Mouse (Mus musculus) limb, embryonic 12.5 days (tissue): ENCODE measurements around the gene Ndufa10. TPM values are rescaled to one million over a fixed set of nuclear protein-coding genes. Genes with fewer than 3 reads are reported as not detected.

Experiments used
- ATAC-seq: fragments of 200-750 bp; cut with Nextera tagmentation; 2 replicates; pipeline ENCODE4 v1.8.0; 2017; ENCODE audit warnings: low read depth, moderate TSS enrichment; ENCODE audit not compliant: insufficient number of reproducible peaks, insufficient read depth, low FRiP score, low TSS enrichment
- H3K27ac ChIP-seq: fragments of 300-500 bp; sonication (generic); 2 replicates; pipeline ENCODE4 v1.5.1; 2016; ENCODE audit warnings: mild to moderate bottlenecking, moderate library complexity
- H3K27me3 ChIP-seq: fragments of 300-500 bp; sonication (generic); 2 replicates; pipeline ENCODE4 v1.6.1; 2016; ENCODE audit warnings: mild to moderate bottlenecking, moderate library complexity
- H3K36me3 ChIP-seq: fragments of 300-500 bp; sonication (generic); 2 replicates; pipeline ENCODE4 v1.6.1; 2016; ENCODE audit warnings: mild to moderate bottlenecking, moderate library complexity
- H3K4me1 ChIP-seq: fragments of 300-500 bp; sonication (generic); replicated peaks from 2 replicates; pipeline ENCODE4 v1.6.1; 2016
- H3K4me2 ChIP-seq: fragments of 300-500 bp; sonication (generic); 2 replicates; pipeline ENCODE4 v1.6.1; 2016; ENCODE audit warnings: mild to moderate bottlenecking, moderate library complexity
- H3K4me3 ChIP-seq: fragments of 300-500 bp; sonication (generic); replicated peaks from 2 replicates; pipeline ENCODE4 v1.5.1; 2016; ENCODE audit warnings: mild to moderate bottlenecking
- H3K9ac ChIP-seq: fragments of 300-500 bp; sonication (generic); replicated peaks from 2 replicates; pipeline ENCODE4 v1.6.1; 2016; ENCODE audit warnings: mild to moderate bottlenecking, moderate library complexity
- H3K9me3 ChIP-seq: fragments of 300-500 bp; sonication (generic); 2 replicates; pipeline ENCODE4 v1.6.1; 2016; ENCODE audit warnings: mild to moderate bottlenecking, moderate library complexity
- WGBS: fragments of 180-500 bp; shearing (Covaris S2); methylation state at CpG from one replicate; pipeline ENCODE4 v1.1.7; 2016; 5-methylcytosine and 5-hydroxymethylcytosine counted together
- polyA plus RNA-seq: library from polyadenylated mRNA; unstranded; fragments of >200 nt; fragmentation: Nextera tagmentation; extraction: Ambion mirVana; gene quantifications from 2 replicates; pipeline ENCODE4 v1.2.1, GENCODE M21; 2016

The Ndufa10 gene
- polyA plus RNA-seq, 1 experiment from 2014 or later, result 248 TPM

GRCm38 (mm10) chr1:92457758-92458157, 15.9 kb downstream of the Ndufa10 start:
- no peak for ATAC-seq
- Histone ChIP-seq H3K4me1 (no peaks in the 10 kb centered on the region), H3K9me3 (no peaks in the 10 kb centered on the region; the same call in 1 of the 2 replicates), H3K36me3 (peaks cover 91% of the 10 kb centered on the region), H3K27me3 (no peaks in the 10 kb centered on the region), H3K9ac (no peak overlapping the region), H3K4me2 (no peak overlapping the region), H3K4me3 (no peak overlapping the region), H3K27ac (no peak overlapping the region)

GRCm38 (mm10) chr1:92453751-92454445, 19.8 kb downstream of the Ndufa10 start:
- H3K4me2 ChIP-seq, result no peak overlapping the region
- H3K27me3 ChIP-seq, result no peaks in the 10 kb centered on the region
- peaks cover 92% of the 10 kb centered on the region for H3K36me3 ChIP-seq
- ATAC-seq, result no peak
- WGBS, result 80% methylated on average over 8 of the region's 8 CpGs
- H3K4me3 ChIP-seq, result no peak overlapping the region
- no peak overlapping the region for H3K9ac ChIP-seq
- H3K4me1 ChIP-seq, result no peaks in the 10 kb centered on the region
- no peaks in the 10 kb centered on the region; the same call in 1 of the 2 replicates for H3K9me3 ChIP-seq
- H3K27ac ChIP-seq, result no peak overlapping the region

DNA sequence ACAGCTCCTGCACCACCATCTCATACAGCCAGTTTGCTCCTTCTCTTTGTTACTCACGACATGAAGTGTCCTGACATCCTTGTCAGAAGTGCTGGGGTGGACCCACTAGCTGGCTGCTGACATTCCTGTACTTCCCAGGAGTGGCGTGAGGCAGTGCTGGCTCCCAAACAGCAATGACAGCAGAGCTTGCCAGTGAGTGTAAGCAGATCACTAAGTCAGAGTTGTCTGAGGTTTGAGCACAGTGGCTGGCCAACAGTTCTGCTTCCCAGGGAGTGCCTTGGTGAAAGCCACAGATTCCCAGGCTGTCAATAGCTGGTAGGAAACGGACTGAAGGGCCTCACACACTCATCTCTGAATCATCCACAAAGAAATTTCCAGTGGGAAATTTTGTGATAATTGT, 25.4 kb downstream of the Ndufa10 start:
- no peaks in the 10 kb centered on the region for H3K4me1 ChIP-seq
- H3K4me3 ChIP-seq, result no peak overlapping the region
- peaks cover 98% of the 10 kb centered on the region for H3K36me3 ChIP-seq
- H3K9ac ChIP-seq, result no peak overlapping the region
- no peak overlapping the region for H3K4me2 ChIP-seq
- H3K27me3 ChIP-seq, result no peaks in the 10 kb centered on the region
- no peak for ATAC-seq
- no peak overlapping the region for H3K27ac ChIP-seq
- no peaks in the 10 kb centered on the region for H3K9me3 ChIP-seq
- 80% methylated on average over 3 of the region's 3 CpGs for WGBS

DNA sequence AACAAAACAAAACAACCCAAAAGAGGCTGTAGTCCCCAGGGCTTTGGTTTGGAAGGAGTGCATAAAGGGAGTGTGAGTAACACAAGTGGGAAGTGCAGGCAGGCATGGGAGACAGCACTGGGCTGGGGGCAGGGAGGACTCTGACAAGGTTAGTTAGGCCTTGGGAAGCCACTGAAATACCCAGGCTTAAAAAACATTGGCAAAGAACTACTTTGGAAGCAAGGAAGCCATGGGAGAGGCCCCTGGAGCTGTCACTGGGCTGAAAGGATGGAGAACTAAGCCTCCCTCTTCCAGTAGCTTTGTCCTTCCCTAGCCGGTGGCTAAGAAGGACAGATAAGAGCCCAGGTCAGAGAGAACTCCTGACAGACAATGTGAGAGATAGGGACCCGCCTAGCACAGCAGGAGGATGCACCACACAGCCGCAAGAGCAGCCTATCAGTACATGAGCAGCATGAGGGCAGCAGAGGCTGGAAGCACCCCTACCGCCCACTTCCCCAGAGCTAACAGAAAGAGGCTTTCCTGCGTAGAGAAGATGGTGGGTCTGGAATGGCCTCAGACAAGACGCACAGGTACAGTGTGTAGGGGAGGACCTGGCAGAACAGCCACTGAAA, 32.1 kb downstream of the Ndufa10 start:
- Histone ChIP-seq H3K4me3 (no peak overlapping the region), H3K9me3 (no peaks in the 10 kb centered on the region), H3K36me3 (peaks cover 81% of the 10 kb centered on the region), H3K9ac (no peak overlapping the region), H3K27ac (no peak overlapping the region), H3K4me2 (no peak overlapping the region), H3K27me3 (no peaks in the 10 kb centered on the region), H3K4me1 (peaks cover 26% of the 10 kb centered on the region)
- WGBS, result 79% methylated on average over 6 of the region's 6 CpGs
- no peak for ATAC-seq

DNA sequence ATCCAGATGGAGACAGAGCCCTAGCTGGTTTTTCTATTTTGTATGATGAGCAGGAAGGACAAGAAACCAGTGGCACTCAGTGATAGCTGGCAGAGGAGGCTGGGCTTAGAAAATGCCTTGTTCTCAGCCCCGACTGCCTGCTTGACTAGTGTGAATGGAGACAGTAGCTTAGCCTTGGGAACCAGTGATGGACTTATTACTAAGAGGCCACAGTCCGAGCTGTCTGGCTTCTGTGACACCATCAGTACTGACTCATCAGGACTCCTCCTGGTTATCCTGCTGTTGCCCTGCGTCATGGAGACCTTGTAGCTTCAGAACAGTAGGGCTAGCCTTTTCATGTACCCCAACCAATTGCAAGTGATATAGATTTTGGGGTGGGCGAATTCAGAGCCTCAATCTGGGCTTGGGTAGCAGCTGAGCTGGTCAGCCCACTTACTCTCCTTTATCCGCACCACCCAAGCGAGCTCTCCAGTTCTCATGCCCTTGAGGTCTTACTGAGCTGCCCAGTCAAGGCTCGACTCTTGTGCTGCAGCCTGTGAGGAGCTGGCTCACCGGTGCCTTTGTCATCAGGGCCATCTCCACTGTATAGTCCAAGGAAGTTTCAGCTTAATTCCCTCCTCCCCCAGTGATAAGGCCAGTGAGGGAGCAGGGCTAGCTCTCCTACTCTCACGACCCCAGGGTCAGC, 33.5 kb downstream of the Ndufa10 start:
- 88% methylated on average over 9 of the region's 9 CpGs for WGBS
- H3K4me2 ChIP-seq, result no peak overlapping the region
- H3K4me1 ChIP-seq, result peaks cover 30% of the 10 kb centered on the region
- no peaks in the 10 kb centered on the region for H3K27me3 ChIP-seq
- H3K9me3 ChIP-seq, result no peaks in the 10 kb centered on the region
- H3K27ac ChIP-seq, result no peak overlapping the region
- no peak for ATAC-seq
- no peak overlapping the region for H3K9ac ChIP-seq
- H3K4me3 ChIP-seq, result no peak overlapping the region
- peaks cover 70% of the 10 kb centered on the region for H3K36me3 ChIP-seq

DNA sequence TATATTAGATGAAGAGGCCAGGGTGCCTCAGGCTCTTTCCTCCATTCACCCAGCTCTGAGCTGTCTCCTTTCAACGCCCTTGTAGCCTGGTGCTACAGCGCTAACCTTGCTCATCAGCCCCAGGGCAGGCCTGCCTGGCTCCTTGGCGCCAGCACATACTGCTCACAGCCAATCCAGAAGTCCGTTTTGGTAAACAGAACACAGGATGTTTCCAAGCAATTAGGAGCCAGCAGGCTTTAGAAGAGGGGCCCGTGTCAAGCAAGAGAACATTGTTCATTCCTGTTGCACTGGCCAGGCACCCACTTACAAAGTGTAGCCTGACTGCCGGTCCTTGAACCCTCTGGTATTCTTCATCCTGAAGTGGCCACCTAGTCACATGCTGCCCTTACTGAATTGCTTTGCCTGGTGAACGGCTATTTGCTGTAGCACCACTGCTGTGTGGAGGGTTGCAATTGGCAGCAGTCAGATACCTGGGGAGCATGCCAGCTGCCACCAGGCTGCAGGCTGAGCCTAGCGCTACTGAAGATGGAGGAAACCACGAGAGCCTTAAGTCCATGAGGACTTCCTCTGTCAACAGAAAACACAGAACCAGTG, 35.9 kb downstream of the Ndufa10 start:
- H3K36me3 ChIP-seq, result peaks cover 45% of the 10 kb centered on the region
- no peak overlapping the region for H3K9ac ChIP-seq
- no peak overlapping the region for H3K4me3 ChIP-seq
- H3K27me3 ChIP-seq, result no peaks in the 10 kb centered on the region
- H3K4me2 ChIP-seq, result no peak overlapping the region
- H3K9me3 ChIP-seq, result no peaks in the 10 kb centered on the region
- WGBS, result 27% methylated on average over 9 of the region's 9 CpGs
- peaks cover 30% of the 10 kb centered on the region for H3K4me1 ChIP-seq
- H3K27ac ChIP-seq, result peak overlapping the region; percentile 56
- ATAC-seq, result 0 out of 2 replicates have a peak, but pooled peaks have one; percentile 27

GRCm38 (mm10) chr1:92436831-92437321, 36.8 kb downstream of the Ndufa10 start:
- WGBS, result 40% methylated on average over 4 of the region's 4 CpGs
- no peak overlapping the region for H3K9ac ChIP-seq
- no peak overlapping the region for H3K27ac ChIP-seq
- no peaks in the 10 kb centered on the region for H3K9me3 ChIP-seq
- no peak for ATAC-seq
- H3K36me3 ChIP-seq, result peaks cover 36% of the 10 kb centered on the region
- H3K4me2 ChIP-seq, result no peak overlapping the region
- no peak overlapping the region for H3K4me3 ChIP-seq
- H3K27me3 ChIP-seq, result no peaks in the 10 kb centered on the region
- peaks cover 35% of the 10 kb centered on the region for H3K4me1 ChIP-seq

DNA sequence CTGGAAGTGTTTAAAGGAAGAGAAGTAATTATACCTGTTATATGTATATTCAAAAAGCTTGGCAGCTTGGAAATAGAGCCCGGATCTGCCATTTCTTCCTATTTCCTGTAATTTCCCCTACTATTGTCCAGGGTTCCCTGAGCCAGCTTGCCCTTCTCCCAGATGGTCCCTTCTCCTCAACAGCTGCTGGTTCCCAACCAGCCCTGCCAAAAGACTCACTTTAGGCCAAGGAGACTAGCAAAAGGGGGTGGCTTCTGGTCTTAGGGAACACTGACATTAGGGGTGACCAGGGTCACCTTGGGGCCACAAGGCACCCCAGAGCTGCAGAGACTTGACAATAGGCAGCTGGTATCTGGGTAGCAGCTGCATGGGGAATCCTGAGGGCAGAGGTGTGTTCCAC, 38.7 kb downstream of the Ndufa10 start:
- no peak overlapping the region for H3K9ac ChIP-seq
- no peak overlapping the region for H3K4me3 ChIP-seq
- ATAC-seq, result no peak
- H3K4me2 ChIP-seq, result no peak overlapping the region
- no peak overlapping the region for H3K27ac ChIP-seq
- no peaks in the 10 kb centered on the region for H3K27me3 ChIP-seq
- 93% methylated on average over 1 of the region's 1 CpGs for WGBS
- H3K36me3 ChIP-seq, result peaks cover 21% of the 10 kb centered on the region
- H3K4me1 ChIP-seq, result peaks cover 38% of the 10 kb centered on the region
- no peaks in the 10 kb centered on the region for H3K9me3 ChIP-seq

GRCm38 (mm10) chr1:92432791-92433190, 40.9 kb downstream of the Ndufa10 start:
- 76% methylated on average over 9 of the region's 9 CpGs for WGBS
- Histone ChIP-seq H3K36me3 (no peaks in the 10 kb centered on the region), H3K27ac (no peak overlapping the region), H3K9me3 (no peaks in the 10 kb centered on the region), H3K4me1 (peaks cover 25% of the 10 kb centered on the region), H3K9ac (no peak overlapping the region), H3K4me2 (no peak overlapping the region), H3K27me3 (no peaks in the 10 kb centered on the region), H3K4me3 (no peak overlapping the region)
- no peak for ATAC-seq

- H3K4me1 ChIP-seq, result peaks cover 18% of the 10 kb centered on the region
- WGBS, result 59% methylated on average over 4 of the region's 4 CpGs
- H3K9me3 ChIP-seq, result no peaks in the 10 kb centered on the region
- H3K36me3 ChIP-seq, result no peaks in the 10 kb centered on the region
- H3K27ac ChIP-seq, result no peak overlapping the region
- H3K27me3 ChIP-seq, result no peaks in the 10 kb centered on the region
- no peak overlapping the region for H3K4me3 ChIP-seq
- H3K4me2 ChIP-seq, result no peak overlapping the region
- ATAC-seq, result no peak
- no peak overlapping the region for H3K9ac ChIP-seq
Observed at GRCm38 (mm10) chr1:92432098-92432497, 41.6 kb downstream of the Ndufa10 start.

- ATAC-seq, result no peak
- H3K27me3 ChIP-seq, result no peaks in the 10 kb centered on the region
- H3K4me3 ChIP-seq, result no peak overlapping the region
- H3K27ac ChIP-seq, result no peak overlapping the region
- H3K9me3 ChIP-seq, result no peaks in the 10 kb centered on the region
- H3K36me3 ChIP-seq, result no peaks in the 10 kb centered on the region
- no peak overlapping the region for H3K4me2 ChIP-seq
- WGBS, result 74% methylated on average over 3 of the region's 3 CpGs
- no peak overlapping the region for H3K9ac ChIP-seq
- peaks cover 11% of the 10 kb centered on the region for H3K4me1 ChIP-seq
Observed at GRCm38 (mm10) chr1:92431420-92431819, 42.2 kb downstream of the Ndufa10 start.
